Mouse (Mus musculus): ENCODE data around the gene Kif6.

DNA sequence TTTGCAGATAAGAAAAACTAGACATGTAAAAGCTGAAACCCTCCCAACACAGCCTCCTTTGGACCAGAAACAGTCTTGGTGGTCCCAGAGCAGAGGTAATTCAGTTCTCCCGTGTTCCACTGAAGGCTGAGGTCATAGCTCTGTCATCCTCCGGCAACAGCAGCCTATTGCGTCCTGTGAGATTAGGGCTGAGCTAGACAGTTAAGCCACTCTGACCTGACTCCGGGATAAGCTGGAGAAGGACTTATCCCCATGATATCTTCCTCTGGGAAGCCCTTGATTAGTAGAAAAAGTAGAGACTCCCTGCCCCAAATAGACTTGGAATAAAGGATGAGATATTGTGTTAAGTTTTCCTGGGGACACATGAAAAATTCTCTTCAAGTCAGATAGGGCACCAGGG is 319.6 kb downstream of the Kif6 start:
- TF ChIP-seq EP300 (IDR thresholded peaks at IDR 0.05; ENCODE audit: low read depth): no peak
- TF ChIP-seq CTCF (IDR thresholded peaks at IDR 0.05; ENCODE audit: low read depth): no peak
